Mouse (Mus musculus) heart, postnatal 36 days (tissue): ENCODE results near the gene App. TPM values are rescaled to one million over a fixed set of nuclear protein-coding genes. Genes with fewer than 3 reads are reported as not detected.

ENCODE experiments used
- DNase-seq, 2 experiments: peaks; one replicate each; pipeline ENCODE4 v3.0.0; 2021 to 2022
- intact Hi-C: fragments of 180-260 bp; cut with DNase I; formaldehyde crosslinking; loops from one replicate; pipeline ENCODE4 v1.15.1; 2025
- total RNA-seq, 2 experiments: library from RNA; stranded (reverse); gene quantifications; 2 replicates each; pipeline ENCODE4 v1.2.3; 2021

The App gene
- total RNA-seq, 2 experiments from 2014 or later = 144 to 157 TPM

DNA sequence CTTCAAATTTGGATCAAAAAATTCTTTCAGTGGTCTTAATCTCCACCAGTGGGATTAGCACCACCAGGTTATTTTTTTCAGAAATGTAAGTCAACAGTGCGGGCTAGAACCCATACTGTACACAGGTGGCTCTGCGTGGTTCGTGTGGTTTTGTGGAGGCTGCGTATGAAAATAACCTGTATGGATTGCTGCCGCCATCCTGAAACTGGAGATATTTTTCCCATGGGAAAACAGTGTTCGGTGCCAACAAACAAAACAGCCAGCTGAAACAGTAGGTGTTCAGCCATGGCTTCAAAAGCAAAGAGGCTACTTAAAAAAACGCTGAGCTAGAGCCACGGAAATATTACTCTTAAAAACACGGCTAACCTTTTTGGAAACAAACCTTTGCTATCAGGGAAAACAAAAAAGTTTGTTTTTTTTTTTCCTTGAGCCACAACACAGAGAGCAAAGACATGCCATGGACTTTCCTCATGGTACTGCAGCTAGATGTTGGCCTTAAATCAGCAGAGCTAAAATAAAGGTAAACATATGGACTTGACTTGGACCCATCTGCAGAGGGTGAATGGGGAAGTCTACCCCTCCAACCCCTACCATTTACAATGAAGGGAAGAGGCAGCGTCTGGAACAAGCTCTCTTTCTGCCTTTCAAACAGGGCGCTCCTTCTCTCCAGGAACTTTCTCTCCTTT, 45.8 kb downstream of the App start:
- DNase-seq = no peak
- intact Hi-C loops = no loop called here

DNA sequence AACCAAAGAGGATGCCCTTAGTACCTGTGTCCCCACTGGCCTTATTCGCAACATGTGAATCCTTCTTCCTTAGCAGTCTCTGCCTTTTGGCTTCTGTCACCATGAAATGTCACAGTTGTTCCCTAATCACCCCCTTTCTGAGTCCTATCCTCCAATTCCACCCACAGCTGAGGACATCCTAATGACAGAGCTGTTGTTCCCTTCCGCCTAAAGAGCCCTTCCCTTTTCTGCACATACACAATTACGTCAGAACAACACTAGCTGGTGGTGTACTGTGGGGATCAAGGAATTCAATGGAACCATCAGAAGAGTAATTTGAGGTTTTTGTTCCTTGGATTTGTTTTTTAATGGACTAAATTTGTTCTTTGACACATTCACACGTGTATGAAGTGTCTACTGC, 48.9 kb downstream of the App start:
- intact Hi-C loops = no loop called here

DNA sequence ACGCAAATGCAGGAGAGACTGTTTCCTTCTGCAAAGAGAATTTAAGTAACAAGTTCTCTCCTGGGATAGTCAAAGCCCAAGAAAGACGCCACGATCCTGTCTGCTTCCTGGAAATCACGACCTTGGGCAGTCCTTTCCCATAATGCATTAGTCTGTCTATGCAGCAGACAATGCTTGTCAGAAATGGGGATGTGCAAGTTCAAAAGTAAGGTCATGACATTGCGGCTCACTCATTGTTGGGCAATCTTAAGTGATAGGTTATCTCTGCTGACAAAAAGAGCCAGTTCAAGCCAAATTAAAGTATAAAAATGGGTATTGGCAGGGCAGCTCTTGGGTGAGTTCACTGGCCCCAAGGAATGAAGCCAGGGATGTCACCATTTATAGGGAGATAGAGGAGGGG, 51.6 kb downstream of the App start:
- intact Hi-C loops = no loop called here
- DNase-seq = no peak

More for the DNA sequence above, 48.9 kb downstream of the App start:
- DNase-seq = no peak

DNA sequence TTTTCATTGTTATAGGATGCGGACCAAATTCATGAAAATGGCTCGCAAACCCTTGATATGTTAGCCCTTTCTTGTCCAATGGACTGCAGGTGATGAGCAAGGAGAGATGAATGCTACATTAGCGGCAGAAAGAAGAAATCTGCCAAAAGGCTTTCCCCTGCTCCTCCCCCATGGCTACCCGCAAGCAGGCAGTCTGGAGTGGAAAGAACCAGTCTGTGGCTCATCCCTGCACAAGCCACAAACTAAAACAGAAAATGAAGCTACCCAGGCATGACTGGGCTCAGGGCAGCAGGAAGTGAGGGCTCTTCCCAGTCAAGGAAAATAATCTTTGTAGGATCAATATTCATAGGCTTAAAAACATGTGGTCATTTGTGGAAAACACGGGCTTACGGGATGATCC, 54.6 kb downstream of the App start:
- intact Hi-C loops = no loop called here
- DNase-seq = no peak

DNA sequence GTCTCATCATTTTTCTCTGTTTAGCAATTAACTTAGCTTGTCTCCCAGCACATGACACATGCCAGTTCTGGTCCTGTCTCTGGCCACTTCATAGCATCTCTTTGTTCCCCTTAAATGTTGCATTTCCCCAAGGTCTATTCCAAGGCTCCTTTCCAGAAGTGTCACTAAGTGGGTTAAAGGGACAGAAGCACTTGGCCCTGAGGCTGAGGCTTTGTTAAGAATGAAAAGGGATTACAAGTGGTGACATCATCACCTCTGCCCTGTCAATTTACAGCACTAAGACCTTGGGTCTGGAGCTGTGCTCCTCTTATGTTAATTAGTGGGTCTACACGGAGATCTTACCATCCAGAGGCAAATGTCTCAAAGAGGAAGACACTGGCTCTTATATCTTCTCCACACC, 56.0 kb downstream of the App start:
- DNase-seq = no peak
- intact Hi-C loops = no loop called here

DNA sequence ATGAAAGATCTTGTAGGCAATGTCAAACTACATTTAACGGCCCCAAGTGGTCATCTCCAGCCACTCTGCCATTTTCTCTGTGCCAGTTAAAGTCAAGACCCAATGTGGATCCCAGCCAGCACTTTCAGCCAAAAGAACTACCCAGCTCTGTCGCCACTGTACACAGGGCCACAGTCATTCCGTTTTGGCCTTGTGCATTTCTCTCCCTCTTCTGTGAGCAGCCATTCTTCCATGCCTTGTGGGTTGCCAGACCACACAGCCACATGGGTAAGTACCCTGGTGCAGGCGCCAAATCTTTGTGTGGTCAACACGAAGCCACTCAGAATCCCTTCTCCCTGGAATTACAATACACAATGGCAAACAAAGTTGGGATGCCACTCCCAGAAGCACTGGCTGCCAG, 57.7 kb downstream of the App start:
- intact Hi-C loops = no loop called here
- DNase-seq = no peak

DNA sequence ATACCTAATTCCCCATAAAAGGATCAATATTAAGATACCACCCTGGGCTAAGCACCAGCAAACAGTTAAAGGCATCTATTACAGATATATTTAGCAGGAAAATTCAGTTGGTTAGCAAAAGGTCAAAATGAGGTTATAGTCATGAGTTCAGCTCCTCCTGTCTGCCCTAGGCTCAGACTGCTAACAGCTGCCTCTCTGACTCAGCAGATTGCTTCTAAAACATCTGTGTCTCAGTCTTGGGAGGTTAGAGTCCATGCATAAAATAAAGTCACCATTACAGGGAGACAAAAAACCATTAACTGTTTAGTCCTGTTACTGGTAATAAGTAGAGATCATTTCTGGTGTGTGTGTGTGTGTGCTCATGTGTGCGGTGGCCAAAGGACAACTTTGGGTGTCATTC, 58.8 kb downstream of the App start:
- intact Hi-C loops = no loop called here
- DNase-seq = no peak

DNA sequence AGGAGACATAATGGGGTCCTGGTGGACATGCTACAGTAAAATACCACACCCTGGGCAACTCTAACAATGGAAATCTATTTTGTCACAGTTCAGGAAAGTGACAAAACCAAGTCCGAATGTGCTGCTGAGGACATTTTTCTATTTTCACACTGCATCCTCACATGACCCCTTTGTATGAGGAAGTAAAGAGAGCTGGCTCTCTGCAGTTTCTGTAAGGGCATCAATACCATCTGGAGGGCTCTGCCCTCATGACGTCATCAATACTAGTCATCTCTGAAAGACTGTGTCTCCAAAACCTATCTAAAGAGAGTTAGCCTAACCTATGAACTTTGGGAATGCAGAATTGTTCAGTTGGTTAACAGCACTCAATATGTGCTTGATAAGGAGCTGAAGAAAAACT, 59.6 kb downstream of the App start:
- intact Hi-C loops = no loop called here
- no peak for DNase-seq

DNA sequence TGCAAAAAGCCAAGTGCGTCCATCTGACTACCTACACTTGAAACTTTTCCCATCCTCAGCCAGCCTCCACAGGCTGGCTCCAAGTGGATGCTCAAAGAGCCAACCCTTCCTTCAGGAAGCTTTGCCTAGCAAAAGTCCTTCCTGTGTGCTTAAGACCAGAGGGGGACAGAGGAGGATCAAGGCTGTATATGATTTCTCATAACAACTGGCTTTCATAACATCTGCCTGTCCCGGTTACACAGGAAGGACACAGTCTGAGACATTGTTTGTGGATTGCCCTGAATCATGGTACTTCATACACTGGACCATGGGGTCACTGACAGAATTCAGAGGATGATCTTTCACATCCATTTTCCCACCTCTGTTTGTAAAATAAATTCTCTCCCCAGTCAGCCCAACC, 61.3 kb downstream of the App start:
- DNase-seq = no peak
- intact Hi-C loops = no loop called here

DNA sequence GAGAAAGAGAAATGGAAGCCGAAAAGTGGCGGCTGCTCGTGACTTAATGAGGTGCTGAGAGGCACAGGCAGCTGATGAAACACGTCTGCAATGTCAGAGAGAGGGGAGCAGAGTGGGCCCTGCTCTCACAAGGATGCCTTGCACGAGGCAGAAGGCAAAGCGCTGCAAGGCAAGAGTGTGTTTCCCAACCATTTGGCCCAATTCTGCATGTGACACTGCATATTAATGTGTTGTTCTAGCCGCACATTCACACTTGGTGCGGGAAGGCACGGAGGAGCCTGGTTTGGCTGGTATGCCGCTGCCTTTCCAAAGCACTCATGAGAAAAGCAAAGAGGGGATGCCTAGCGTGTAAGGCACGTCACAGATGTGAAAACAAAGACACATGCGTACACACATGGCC, 63.1 kb downstream of the App start:
- intact Hi-C loops = no loop called here
- DNase-seq = no peak

DNA sequence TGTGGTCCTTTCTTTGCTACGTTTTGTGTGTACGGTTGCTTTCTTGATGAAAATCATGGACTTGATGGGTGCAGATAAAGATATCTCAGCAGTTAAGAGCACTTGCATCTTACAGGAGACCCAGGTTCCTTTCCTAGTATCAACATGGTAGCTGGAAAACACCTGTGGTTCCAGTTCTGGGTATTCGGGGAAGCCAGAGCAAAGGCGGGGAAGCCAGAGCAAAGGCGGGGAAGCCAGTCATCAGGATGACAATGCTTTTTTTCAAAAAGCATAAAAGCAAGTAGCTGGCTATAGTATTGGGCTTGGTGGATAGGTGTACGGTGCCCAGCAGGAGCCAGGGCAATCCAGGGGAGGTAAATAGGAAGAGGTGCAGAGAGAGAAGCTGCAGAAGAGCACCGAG, 65.1 kb downstream of the App start:
- DNase-seq = no peak
- intact Hi-C loops = no loop called here

DNA sequence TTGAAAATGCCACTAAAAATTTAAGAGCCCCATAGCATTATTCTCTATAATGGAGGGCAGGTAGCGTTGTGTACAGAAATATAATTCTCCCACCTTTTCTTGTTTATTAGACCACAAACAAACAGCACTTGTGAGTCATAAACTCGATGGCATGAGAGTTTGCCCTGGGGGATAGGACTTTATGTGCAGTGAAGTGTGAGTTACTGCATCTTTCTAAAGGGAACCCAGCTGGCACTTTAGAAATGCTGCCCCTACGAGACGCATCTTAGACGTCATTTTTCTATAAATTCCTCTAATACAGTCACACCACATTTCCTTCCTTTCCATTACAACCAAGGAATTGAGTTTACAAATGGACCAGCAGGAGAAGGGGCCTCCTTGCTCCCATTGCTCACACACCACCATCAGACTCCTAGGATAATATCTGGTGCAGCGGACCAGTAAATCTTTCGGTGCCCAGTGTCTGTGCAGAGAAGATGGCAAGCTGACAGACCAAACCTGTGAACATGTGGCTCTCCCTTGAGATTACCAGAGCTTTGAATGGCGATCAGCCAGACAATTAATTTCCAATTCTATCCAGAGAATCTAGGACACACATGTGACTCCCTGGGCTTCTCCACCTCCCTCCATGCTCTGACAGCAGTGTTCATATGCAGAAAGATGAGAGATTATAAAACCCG, 66.8 kb downstream of the App start:
- no peak for DNase-seq
- intact Hi-C loops = no loop called here

DNA sequence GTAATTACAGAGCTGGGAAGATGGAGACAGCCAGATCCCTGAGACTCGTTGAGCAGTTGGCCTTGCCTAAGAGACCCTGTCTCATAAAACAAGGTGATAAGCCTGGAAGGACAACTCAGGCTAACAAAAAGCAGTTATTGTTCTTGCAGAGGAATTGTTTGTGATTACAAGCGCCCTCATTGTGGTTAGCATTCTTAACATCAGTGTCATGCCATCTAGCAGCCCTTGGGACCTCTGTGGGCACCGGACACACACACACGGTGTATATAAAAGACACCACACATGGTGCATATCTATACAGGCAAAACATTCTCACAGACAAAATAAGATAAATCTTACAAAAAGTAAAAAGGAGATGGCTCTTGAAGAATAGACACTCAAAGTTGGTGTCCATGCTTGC, 68.0 kb downstream of the App start:
- intact Hi-C loops = no loop called here
- no peak for DNase-seq

DNA sequence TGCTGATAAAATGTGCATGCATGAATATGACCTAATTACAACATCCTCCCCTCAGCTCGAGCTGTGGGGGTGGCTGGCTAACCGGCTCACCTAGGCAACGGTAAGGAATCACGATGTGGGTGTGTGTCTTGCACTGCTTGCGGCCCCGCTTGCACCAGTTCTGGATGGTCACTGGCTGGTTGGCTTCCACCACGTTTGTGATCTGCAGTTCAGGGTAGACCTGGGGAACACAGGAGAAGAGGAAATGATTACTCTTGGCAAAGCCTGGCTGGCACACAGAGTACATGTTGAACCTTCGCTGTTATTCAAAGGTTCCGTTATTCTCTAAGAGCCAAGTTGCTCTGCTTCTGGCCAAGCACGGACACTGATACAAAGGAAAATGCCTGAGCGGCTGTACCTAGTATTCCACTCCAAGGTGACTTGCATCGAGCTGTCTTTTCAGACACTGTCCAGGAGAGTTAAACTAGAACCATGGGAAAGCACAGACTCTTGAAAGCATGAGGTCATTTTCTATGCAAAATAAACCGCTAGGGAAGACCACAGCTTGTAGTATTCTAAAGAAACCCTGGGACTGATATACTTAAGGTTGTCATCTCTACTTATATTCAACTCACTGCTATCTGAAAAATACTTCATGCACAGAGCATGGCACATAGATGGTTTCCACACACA, 70.3 kb downstream of the App start:
- intact Hi-C loops = no loop called here
- DNase-seq = no peak

DNA sequence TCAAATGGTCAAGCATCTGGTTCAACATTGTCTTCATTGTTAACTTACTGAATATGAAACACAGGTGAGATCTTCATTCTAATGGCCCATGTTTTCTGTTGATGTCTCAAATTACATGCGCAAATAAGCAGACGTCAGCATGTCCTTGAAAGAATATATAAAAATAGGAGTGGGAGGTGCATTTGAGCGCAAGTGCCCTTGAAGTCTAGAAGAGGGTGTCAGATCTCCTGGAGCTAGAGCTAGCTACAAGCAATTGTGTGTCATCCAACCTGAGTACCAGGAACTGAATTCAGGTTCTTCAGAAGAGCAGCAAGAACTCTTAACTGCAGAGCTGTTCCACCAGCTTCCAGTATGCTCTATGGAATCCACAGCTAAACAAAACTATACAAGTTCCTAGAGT, 72.0 kb downstream of the App start:
- DNase-seq = no peak
- intact Hi-C loops = no loop called here

DNA sequence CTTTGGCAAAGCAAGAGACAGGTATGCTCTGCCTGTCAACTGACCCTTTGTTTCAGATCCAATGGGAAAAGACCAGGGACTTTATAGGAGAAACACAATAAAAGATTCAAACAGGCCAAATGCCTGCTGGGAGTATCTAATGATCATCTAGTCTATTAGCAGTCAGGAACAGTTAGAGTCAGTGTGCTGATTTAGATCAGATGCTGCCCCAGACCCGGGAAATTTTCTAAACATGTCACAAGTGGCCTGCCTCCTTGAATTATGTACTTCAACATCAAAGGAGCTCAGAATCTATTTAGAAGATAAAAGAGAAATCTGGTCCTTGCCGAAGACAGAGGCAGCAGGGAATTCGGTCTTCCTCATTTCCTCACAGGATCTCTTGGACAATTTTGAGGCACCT, 72.8 kb downstream of the App start:
- intact Hi-C loops = no loop called here
- DNase-seq = no peak

DNA sequence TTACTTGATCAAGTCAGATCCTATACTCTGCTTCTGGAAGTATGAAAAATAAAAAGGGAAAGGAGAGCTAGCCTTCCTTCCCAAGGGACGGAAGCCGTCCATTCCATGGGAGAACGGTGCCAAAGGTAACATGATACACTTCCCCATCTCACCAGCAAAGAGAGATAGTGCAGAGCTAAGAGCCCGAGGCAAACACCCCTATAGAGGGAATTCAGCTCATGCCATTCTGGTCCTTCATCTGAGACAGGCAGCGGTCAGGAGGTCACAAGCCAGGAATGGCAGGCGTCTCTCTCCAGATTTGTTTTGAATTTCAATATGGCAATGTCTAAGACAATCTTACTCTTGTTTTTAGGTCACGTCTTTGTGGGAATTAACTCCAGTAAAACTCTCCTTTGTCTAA, 74.1 kb downstream of the App start:
- intact Hi-C loops = no loop called here

DNA sequence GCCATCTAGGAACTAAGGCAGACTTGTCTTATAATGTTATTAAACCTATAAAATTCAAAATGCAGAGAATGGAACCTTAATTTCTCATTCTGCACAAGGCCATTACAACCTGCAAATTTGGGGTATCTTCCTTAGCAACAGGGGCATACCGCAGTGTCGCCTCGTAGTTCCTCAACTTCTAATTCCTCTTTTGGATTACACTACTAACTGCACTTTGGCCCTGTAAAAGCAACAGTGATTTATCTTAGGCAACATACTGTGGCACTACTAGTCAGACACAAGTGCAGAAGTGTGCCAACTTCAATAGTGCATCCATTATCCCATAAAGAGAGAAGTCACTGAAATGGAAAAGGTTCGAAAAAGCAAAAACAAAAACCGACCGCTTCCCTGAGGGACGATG, 74.5 kb downstream of the App start:
- intact Hi-C loops = no loop called here
- DNase-seq = no peak

More for the DNA sequence above, 74.1 kb downstream of the App start:
- DNase-seq = no peak

DNA sequence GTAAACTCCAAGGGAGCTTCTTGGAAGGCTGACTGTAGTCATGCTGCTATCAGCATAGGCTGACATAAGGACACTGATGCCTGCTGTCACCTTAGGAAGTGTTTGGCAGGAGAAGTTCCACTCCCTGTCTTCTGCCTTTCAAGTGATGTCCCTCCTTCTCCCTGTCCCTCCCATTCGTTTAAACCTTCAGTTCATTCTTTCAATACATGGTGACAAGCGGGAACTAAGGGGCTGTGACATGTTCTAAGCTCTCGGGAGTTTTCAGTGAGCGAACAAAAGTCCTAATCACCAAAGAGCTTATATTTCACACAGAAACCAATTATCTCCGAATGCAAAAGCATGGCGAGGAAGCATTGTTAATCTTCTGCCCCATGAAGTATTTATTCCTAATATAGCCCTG, 77.2 kb downstream of the App start:
- DNase-seq = no peak
- intact Hi-C loops = no loop called here

DNA sequence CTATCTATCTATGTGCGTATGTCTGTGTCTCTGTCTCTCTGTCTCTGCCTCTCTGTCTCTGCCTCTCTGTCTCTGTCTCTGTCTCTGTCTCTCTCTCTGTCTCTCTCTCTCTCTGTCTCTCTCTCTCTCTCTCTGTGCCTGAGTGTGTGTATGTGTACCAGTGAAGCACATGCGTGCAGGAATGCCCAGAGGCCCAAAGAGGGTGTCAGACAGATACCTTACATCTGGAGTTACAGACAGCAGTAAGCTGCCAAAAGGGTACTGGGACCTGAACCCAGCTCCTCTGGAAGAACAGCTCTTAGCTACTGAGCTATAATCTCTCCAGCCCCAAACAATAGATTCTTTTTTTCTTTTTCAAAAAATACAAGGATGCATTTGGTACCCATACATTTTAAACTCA, 77.6 kb downstream of the App start:
- intact Hi-C loops = no loop called here
- DNase-seq = no peak

DNA sequence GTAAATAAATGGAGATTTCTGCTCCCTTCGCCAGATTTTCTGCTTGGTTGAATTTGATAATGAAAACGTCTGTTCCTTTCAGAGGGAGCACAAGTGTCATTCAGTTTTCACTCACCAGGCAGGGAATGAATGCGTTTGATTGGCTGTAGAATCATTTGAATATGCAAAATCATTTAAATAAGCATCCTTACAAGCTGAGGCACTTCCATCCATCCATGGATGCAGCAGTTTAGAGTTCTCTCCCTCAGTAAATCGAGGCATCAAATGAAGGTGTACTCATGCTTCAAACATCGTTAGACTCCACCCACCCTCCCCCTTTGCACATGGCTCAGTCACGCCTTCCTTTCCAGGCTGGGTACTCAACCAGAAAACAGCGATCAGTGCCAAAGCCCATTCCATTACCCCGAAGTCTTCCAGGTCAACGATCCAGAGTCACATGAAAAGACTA, 80.9 kb downstream of the App start:
- intact Hi-C loops = no loop called here
- DNase-seq = no peak

DNA sequence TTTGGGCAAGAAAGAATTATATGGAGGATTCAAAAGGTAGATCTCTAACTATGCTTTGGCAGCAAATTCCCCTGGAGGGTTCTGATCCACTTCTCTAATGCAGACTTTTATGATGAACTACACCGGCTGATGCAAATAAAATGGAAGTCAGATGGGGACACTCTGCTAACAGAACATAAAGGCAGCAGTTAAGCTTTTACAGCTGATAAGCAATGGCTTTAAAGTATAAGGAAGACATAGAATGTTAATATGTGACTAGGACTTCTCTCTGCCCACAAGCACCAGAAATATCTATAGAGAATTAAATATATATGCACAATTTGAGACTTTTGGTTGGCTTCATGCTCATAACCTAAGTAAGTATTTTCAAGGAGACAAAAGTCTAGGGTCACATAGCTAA, 81.4 kb downstream of the App start:
- intact Hi-C loops = no loop called here
- no peak for DNase-seq
